Mouse (Mus musculus) G1E (cell line): ENCODE measurements around the gene Tap2.

Experiments
- CTCF ChIP-seq: IDR thresholded peaks from 2 replicates; pipeline ENCODE4 v1.5.1; 2012; ENCODE audit warnings: low read depth, low read length, inconsistent platforms, mixed read lengths
- GATA1 ChIP-seq: IDR thresholded peaks from 2 replicates; pipeline ENCODE4 v1.6.1; 2012; ENCODE audit warnings: borderline replicate concordance, low read length, inconsistent platforms, mixed read lengths
- POLR2AphosphoS5 ChIP-seq: IDR thresholded peaks from 2 replicates; pipeline ENCODE4 v1.6.1; 2012; ENCODE audit warnings: low read depth, low read length, inconsistent platforms; ENCODE audit not compliant: insufficient replicate concordance
- TAL1 ChIP-seq: conservative IDR thresholded peaks from 2 replicates; pipeline ENCODE4 v1.6.1; 2012; ENCODE audit warnings: low read depth, low read length, inconsistent platforms, mixed read lengths

- TF ChIP-seq CTCF (no peak), GATA1 (no peak), TAL1 (no peak), POLR2AphosphoS5 (no peak)
Measured at GRCm38 (mm10) chr17:34224816-34225215, 21.5 kb downstream of the Tap2 start.
